Mouse (Mus musculus): ENCODE data around the gene Mast2. TPM values are rescaled to one million over a fixed set of nuclear protein-coding genes. Genes with fewer than 3 reads are reported as not detected.

The Mast2 gene
- polyA plus RNA-seq (2014; fragmentation: Nextera tagmentation; extraction: Ambion mirVana) = 49.0 and 70.2 TPM in 2 replicates

GRCm38 (mm10) chr4:116464126-116464981 is at the start of gene Mast2:
Gene Mast2, minus strand, starts transcription at chr4:116464183.
- H3K9ac ChIP-seq (ENCODE audit: low read length) = peak within 1 kb of the TSS; percentile 91
- DNase-seq (ENCODE audit: low spot score) = peak; percentile 94
- H3K9me3 ChIP-seq (replicated peaks; ENCODE audit: control insufficient read depth, low read length) = no peaks in the 10 kb centered on the region
- H3K4me3 ChIP-seq (ENCODE audit: low read depth, low read length) = peak within 1 kb of the TSS; percentile 93
- peak within 1 kb of the TSS; percentile 88 for H3K27ac ChIP-seq (ENCODE audit: low read depth, low read length)
- no peaks in the 10 kb centered on the region for H3K36me3 ChIP-seq (ENCODE audit: control insufficient read depth, insufficient read depth, low read length)
- peak within 1 kb of the TSS; percentile 65 for H3K4me2 ChIP-seq (ENCODE audit: low read length)
- 2% methylated on average over 55 of the region's 68 CpGs for WGBS
- ATAC-seq = peak; percentile 90
- H3K27me3 ChIP-seq (replicated peaks; ENCODE audit: control insufficient read depth, insufficient read depth, low read length) = no peaks in the 10 kb centered on the region
- peaks cover 16% of the 10 kb centered on the region for H3K4me1 ChIP-seq (ENCODE audit: control insufficient read depth, insufficient read depth, low read length)

DNA sequence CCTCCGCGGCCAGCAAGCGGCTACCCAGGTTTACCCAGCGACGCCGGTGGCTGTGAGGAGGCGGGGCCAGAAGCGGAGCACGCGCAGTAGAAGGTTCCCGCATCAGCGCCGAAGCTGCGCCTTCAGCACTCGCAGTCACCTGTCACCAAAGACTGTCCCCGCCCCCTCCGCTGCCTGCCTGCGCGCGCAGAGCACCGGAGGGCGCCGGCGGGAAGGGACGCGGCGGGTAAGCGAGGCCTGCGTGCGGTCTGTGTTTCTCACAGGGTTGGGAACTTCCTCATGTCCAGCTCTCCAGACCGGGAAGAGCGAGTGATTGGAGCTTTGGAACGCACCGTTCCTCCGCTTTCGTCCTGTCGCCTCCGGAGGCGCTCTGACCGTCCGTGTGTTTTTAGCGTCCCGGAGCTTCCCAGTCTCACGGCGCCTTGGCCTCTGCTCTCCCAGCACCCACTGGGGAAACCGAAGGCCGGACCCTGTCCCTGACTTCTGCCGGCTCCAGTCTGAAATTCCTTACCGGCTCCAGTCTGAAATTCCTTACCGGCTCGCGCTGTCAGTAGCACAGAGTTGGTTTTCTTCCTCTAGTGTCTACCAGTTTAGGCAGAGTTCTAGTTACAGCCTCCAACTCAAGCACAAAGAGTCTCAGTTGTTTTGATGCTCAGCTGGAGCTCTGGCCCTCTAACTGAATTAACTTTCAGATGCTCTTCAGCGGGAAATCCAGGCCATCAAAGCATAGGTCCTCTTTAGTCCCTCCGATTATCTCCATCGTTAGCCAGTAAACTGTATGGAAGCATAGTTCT is 43.6 kb upstream of the Mast2 start, which contains the start of gene Ipp:
Gene Ipp (plus strand): TSS at position 125 of the 794 bp plus-strand sequence.
- Histone ChIP-seq H3K4me2 (ENCODE audit: low read length) (peak within 1 kb of the TSS; percentile 73), H3K9me3 (replicated peaks; ENCODE audit: control insufficient read depth, low read length) (no peaks in the 10 kb centered on the region), H3K27ac (ENCODE audit: low read depth, low read length) (peak within 1 kb of the TSS; percentile 87), H3K9ac (ENCODE audit: low read length) (peak within 1 kb of the TSS; percentile 84), H3K4me1 (ENCODE audit: control insufficient read depth, insufficient read depth, low read length) (peaks cover 11% of the 10 kb centered on the region; the same call in 1 of the 2 replicates), H3K4me3 (ENCODE audit: low read depth, low read length) (peak within 1 kb of the TSS; percentile 63), H3K27me3 (replicated peaks; ENCODE audit: control insufficient read depth, insufficient read depth, low read length) (no peaks in the 10 kb centered on the region), H3K36me3 (ENCODE audit: control insufficient read depth, insufficient read depth, low read length) (no peaks in the 10 kb centered on the region)
- ATAC-seq (peak; percentile 99), DNase-seq (ENCODE audit: low spot score) (peak; percentile 97)
- under 1% methylated on average over 53 of the region's 55 CpGs for WGBS

DNA sequence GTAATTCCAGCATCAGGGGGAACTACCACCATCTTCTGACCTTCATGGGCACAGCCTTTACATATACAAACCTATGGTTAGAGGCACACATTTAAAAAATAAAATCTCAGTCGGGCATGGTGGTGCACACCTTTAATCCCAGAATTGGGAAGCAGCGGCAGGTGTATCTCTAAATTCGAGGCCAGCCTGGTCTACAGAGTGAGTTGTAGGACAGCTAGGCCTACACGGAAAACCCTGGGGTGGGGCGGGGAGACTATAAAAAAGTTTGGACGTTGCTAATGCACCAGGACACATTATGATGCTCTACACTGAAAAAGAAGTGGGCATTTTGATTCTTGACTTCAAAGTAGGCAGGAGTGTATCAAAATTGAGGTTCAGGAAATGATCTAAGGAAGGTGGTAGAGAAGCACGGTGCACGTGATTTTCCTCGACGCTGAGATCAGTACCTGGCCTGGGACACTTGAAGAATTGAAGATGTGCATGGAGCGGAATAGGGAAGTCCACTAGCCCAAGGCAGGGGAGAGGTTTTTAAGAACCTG is 43.0 kb upstream of the Mast2 start:
- Histone ChIP-seq H3K27ac (ENCODE audit: low read depth, low read length) (no peak overlapping the region), H3K36me3 (ENCODE audit: control insufficient read depth, insufficient read depth, low read length) (no peaks in the 10 kb centered on the region), H3K27me3 (replicated peaks; ENCODE audit: control insufficient read depth, insufficient read depth, low read length) (no peaks in the 10 kb centered on the region), H3K9me3 (replicated peaks; ENCODE audit: control insufficient read depth, low read length) (no peaks in the 10 kb centered on the region), H3K4me3 (ENCODE audit: low read depth, low read length) (peak overlapping the region; percentile 63), H3K4me2 (ENCODE audit: low read length) (peak overlapping the region; percentile 73), H3K4me1 (ENCODE audit: control insufficient read depth, insufficient read depth, low read length) (peaks cover 11% of the 10 kb centered on the region; the same call in 1 of the 2 replicates), H3K9ac (ENCODE audit: low read length) (peak overlapping the region; percentile 84)
- peak; percentile 18 for ATAC-seq
- DNase-seq (ENCODE audit: low spot score) = no peak
- 29% methylated on average over 11 of the region's 11 CpGs for WGBS

DNA sequence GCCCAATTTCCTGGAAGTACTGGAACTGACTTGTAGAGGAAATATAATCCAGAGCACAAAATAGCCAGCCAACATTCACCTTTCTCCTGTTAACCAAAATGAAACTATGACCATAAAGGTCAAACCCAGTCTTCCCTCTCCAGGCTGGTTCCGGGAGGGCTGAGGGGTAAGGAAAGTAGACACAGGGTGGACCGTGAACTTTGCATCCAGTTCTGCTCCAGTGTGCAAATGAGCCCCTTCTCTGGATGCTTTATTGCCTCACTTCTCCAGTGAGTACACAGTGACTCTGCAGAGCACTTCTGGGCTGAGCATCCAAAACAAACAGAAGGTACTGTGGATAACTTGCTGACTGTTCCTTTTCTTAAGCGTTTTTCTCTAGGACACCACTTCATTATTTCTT is 36.0 kb upstream of the Mast2 start:
- ATAC-seq (no peak), DNase-seq (ENCODE audit: low spot score) (no peak)
- Histone ChIP-seq H3K4me3 (ENCODE audit: low read depth, low read length) (no peak overlapping the region), H3K4me2 (ENCODE audit: low read length) (no peak overlapping the region), H3K27ac (ENCODE audit: low read depth, low read length) (no peak overlapping the region), H3K4me1 (ENCODE audit: control insufficient read depth, insufficient read depth, low read length) (no peaks in the 10 kb centered on the region), H3K27me3 (replicated peaks; ENCODE audit: control insufficient read depth, insufficient read depth, low read length) (no peaks in the 10 kb centered on the region), H3K9ac (ENCODE audit: low read length) (no peak overlapping the region), H3K9me3 (replicated peaks; ENCODE audit: control insufficient read depth, low read length) (no peaks in the 10 kb centered on the region), H3K36me3 (ENCODE audit: control insufficient read depth, insufficient read depth, low read length) (no peaks in the 10 kb centered on the region)
- WGBS = 83% methylated on average over 3 of the region's 3 CpGs

DNA sequence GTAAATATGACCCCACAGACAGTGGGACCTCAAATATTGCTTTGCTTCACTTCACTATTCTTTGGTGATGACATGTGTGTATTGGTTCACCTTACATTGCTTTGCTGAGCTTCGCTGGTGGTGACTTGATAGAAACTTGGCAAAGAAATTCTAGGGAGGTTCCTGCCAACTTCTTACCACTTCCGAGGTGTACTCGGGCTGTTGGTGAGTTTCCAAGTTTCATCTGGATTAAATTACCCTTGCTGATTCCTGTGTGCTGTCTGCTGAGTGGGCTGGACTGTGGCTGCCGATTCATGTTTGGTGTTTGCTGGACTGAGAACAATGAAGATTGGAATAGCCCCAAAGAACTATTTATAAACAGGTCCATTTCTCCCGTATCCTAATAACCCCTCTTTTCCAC is 29.7 kb upstream of the Mast2 start:
- DNase-seq (ENCODE audit: low spot score) (no peak), ATAC-seq (no peak)
- Histone ChIP-seq H3K36me3 (ENCODE audit: control insufficient read depth, insufficient read depth, low read length) (no peaks in the 10 kb centered on the region), H3K27me3 (replicated peaks; ENCODE audit: control insufficient read depth, insufficient read depth, low read length) (no peaks in the 10 kb centered on the region), H3K4me3 (ENCODE audit: low read depth, low read length) (no peak overlapping the region), H3K4me2 (ENCODE audit: low read length) (no peak overlapping the region), H3K27ac (ENCODE audit: low read depth, low read length) (no peak overlapping the region), H3K9me3 (replicated peaks; ENCODE audit: control insufficient read depth, low read length) (0 out of 2 replicates have a peak, but pooled peaks cover 2% of the 10 kb centered on the region), H3K4me1 (ENCODE audit: control insufficient read depth, insufficient read depth, low read length) (no peaks in the 10 kb centered on the region), H3K9ac (ENCODE audit: low read length) (no peak overlapping the region)
- WGBS = 63% methylated on average over 5 of the region's 5 CpGs

DNA sequence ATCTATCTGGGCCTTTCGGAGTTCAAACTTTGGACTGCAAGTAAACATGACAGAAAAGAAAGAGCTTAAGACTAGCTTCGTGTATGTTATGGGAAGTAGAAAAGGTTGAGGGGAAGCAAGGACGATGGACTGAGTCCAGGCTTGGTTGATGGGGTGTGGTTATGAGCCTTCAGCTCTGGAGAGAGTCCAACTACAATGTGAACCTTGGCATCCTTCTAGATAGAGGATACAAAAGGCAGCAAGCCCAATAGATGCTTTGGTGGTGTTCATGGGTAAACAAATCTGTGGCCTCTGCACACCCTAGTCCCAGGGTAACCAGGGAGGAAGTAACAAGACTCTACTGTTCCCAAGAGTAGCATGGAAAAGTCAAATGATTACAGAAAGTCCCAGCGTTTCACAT is 28.5 kb upstream of the Mast2 start:
- H3K4me1 ChIP-seq (ENCODE audit: control insufficient read depth, insufficient read depth, low read length) = no peaks in the 10 kb centered on the region
- H3K27ac ChIP-seq (ENCODE audit: low read depth, low read length) = no peak overlapping the region
- 83% methylated on average over 4 of the region's 4 CpGs for WGBS
- ATAC-seq (no peak), DNase-seq (ENCODE audit: low spot score) (no peak)
- no peaks in the 10 kb centered on the region for H3K36me3 ChIP-seq (ENCODE audit: control insufficient read depth, insufficient read depth, low read length)
- H3K9me3 ChIP-seq (replicated peaks; ENCODE audit: control insufficient read depth, low read length) = 0 out of 2 replicates have a peak, but pooled peaks cover 2% of the 10 kb centered on the region
- H3K27me3 ChIP-seq (replicated peaks; ENCODE audit: control insufficient read depth, insufficient read depth, low read length) = no peaks in the 10 kb centered on the region
- H3K4me3 ChIP-seq (ENCODE audit: low read depth, low read length) = no peak overlapping the region
- H3K9ac ChIP-seq (ENCODE audit: low read length) = no peak overlapping the region
- H3K4me2 ChIP-seq (ENCODE audit: low read length) = no peak overlapping the region

DNA sequence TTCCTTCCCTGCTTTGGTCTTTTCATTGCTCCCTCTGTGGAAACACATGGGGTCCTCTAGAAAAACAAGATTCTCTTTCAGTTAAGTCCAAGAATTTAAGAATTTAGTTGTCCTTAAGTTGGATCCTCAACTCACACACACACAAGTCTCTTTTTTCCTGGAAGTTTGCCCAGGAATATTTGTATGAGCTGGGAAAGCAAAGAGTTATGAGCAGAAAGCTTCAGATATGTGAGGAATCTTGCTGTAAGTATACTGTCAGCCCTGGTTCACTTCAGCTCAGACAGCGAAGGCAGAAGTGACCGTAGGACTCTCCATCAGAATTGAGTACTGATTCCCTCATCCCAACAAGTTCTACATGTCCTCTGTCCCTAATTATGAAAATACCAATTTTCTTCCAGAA is 27.9 kb upstream of the Mast2 start:
- no peaks in the 10 kb centered on the region for H3K4me1 ChIP-seq (ENCODE audit: control insufficient read depth, insufficient read depth, low read length)
- 90% methylated on average over 2 of the region's 2 CpGs for WGBS
- peak; percentile 24 for DNase-seq (ENCODE audit: low spot score)
- no peak overlapping the region for H3K4me3 ChIP-seq (ENCODE audit: low read depth, low read length)
- no peaks in the 10 kb centered on the region for H3K36me3 ChIP-seq (ENCODE audit: control insufficient read depth, insufficient read depth, low read length)
- H3K27me3 ChIP-seq (replicated peaks; ENCODE audit: control insufficient read depth, insufficient read depth, low read length) = no peaks in the 10 kb centered on the region
- no peak overlapping the region for H3K9ac ChIP-seq (ENCODE audit: low read length)
- ATAC-seq = no peak
- no peak overlapping the region for H3K27ac ChIP-seq (ENCODE audit: low read depth, low read length)
- 0 out of 2 replicates have a peak, but pooled peaks cover 2% of the 10 kb centered on the region for H3K9me3 ChIP-seq (replicated peaks; ENCODE audit: control insufficient read depth, low read length)
- no peak overlapping the region for H3K4me2 ChIP-seq (ENCODE audit: low read length)

GRCm38 (mm10) chr4:116491119-116491536 is 27.1 kb upstream of the Mast2 start:
- H3K4me2 ChIP-seq (ENCODE audit: low read length) = no peak overlapping the region
- ATAC-seq = no peak
- no peak overlapping the region for H3K9ac ChIP-seq (ENCODE audit: low read length)
- H3K27me3 ChIP-seq (replicated peaks; ENCODE audit: control insufficient read depth, insufficient read depth, low read length) = no peaks in the 10 kb centered on the region
- 0 out of 2 replicates have a peak, but pooled peaks cover 2% of the 10 kb centered on the region for H3K9me3 ChIP-seq (replicated peaks; ENCODE audit: control insufficient read depth, low read length)
- no peaks in the 10 kb centered on the region for H3K36me3 ChIP-seq (ENCODE audit: control insufficient read depth, insufficient read depth, low read length)
- no peak overlapping the region for H3K4me3 ChIP-seq (ENCODE audit: low read depth, low read length)
- peak; percentile 47 for DNase-seq (ENCODE audit: low spot score)
- H3K4me1 ChIP-seq (ENCODE audit: control insufficient read depth, insufficient read depth, low read length) = no peaks in the 10 kb centered on the region
- H3K27ac ChIP-seq (ENCODE audit: low read depth, low read length) = no peak overlapping the region
- 66% methylated on average over 2 of the region's 2 CpGs for WGBS
